Mouse (Mus musculus): ENCODE measurements around the gene H2afy. TPM values are rescaled to one million over a fixed set of nuclear protein-coding genes. Genes with fewer than 3 reads are reported as not detected.

The H2afy gene
- total RNA-seq (2014; rRNA removed) (117 and 163 TPM in 2 replicates), polyA plus RNA-seq (2015; fragmentation: Nextera tagmentation; extraction: Ambion mirVana) (121 and 134 TPM in 2 replicates)

- Histone ChIP-seq H3K27me3 (ENCODE audit: insufficient read depth, low read length) (no peaks in the 10 kb centered on the region), H3K4me3 (ENCODE audit: low read depth, low read length) (peak within 1 kb of the TSS; percentile 94), H3K4me1 (ENCODE audit: insufficient read depth, low read length) (peaks cover 8% of the 10 kb centered on the region; the same call in 1 of the 2 replicates), H3K4me2 (ENCODE audit: low read depth, low read length, poor library complexity, severe bottlenecking) (peak within 1 kb of the TSS; percentile 96), H3K27ac (ENCODE audit: low read depth, low read length) (peak within 1 kb of the TSS; percentile 85), H3K9ac (replicated peaks; ENCODE audit: low read length, poor library complexity, severe bottlenecking) (peak within 1 kb of the TSS; percentile 91), H3K36me3 (ENCODE audit: insufficient read depth, low read length) (0 out of 2 replicates have a peak, but pooled peaks cover 2% of the 10 kb centered on the region), H3K9me3 (ENCODE audit: low read length) (no peaks in the 10 kb centered on the region)
- no peak for TF ChIP-seq CTCF (IDR thresholded peaks at IDR 0.05)
- WGBS = 85% methylated on average over 2 of the region's 2 CpGs
- no peak for ATAC-seq (ENCODE audit: low FRiP score)
- DNase-seq (ENCODE audit: low spot score) = no peak
These were observed at the start of gene H2afy for GRCm38 (mm10) chr13:56136200-56136599. H2afy (minus strand) TSS chr13:56136361.

- no peak for DNase-seq (ENCODE audit: low spot score)
- H3K36me3 ChIP-seq (ENCODE audit: insufficient read depth, low read length) = no peaks in the 10 kb centered on the region
- 0 out of 2 replicates have a peak, but pooled peaks cover 3% of the 10 kb centered on the region for H3K27me3 ChIP-seq (ENCODE audit: insufficient read depth, low read length)
- H3K9ac ChIP-seq (replicated peaks; ENCODE audit: low read length, poor library complexity, severe bottlenecking) = no peak overlapping the region
- no peak for TF ChIP-seq CTCF (IDR thresholded peaks at IDR 0.05)
- no peaks in the 10 kb centered on the region for H3K9me3 ChIP-seq (ENCODE audit: low read length)
- H3K4me2 ChIP-seq (ENCODE audit: low read depth, low read length, poor library complexity, severe bottlenecking) = no peak overlapping the region
- H3K27ac ChIP-seq (ENCODE audit: low read depth, low read length) = no peak overlapping the region
- 91% methylated on average over 5 of the region's 5 CpGs for WGBS
- ATAC-seq (ENCODE audit: low FRiP score) = no peak
- no peak overlapping the region for H3K4me3 ChIP-seq (ENCODE audit: low read depth, low read length)
- no peaks in the 10 kb centered on the region for H3K4me1 ChIP-seq (ENCODE audit: insufficient read depth, low read length)
These were observed 47.5 kb upstream of the H2afy start for GRCm38 (mm10) chr13:56183687-56184086.

GRCm38 (mm10) chr13:56181424-56181823, 45.3 kb upstream of the H2afy start:
- DNase-seq (ENCODE audit: low spot score) (no peak), ATAC-seq (ENCODE audit: low FRiP score) (no peak)
- Histone ChIP-seq H3K27me3 (ENCODE audit: insufficient read depth, low read length) (0 out of 2 replicates have a peak, but pooled peaks cover 3% of the 10 kb centered on the region), H3K36me3 (ENCODE audit: insufficient read depth, low read length) (no peaks in the 10 kb centered on the region), H3K4me2 (ENCODE audit: low read depth, low read length, poor library complexity, severe bottlenecking) (no peak overlapping the region), H3K4me3 (ENCODE audit: low read depth, low read length) (no peak overlapping the region), H3K4me1 (ENCODE audit: insufficient read depth, low read length) (no peaks in the 10 kb centered on the region), H3K9ac (replicated peaks; ENCODE audit: low read length, poor library complexity, severe bottlenecking) (no peak overlapping the region), H3K27ac (ENCODE audit: low read depth, low read length) (no peak overlapping the region), H3K9me3 (ENCODE audit: low read length) (no peaks in the 10 kb centered on the region)
- TF ChIP-seq CTCF (IDR thresholded peaks at IDR 0.05) = no peak
- WGBS = 73% methylated on average over 8 of the region's 8 CpGs

GRCm38 (mm10) chr13:56178416-56179035, 42.4 kb upstream of the H2afy start, which contains the start of gene Tifab:
Tifab (minus strand) TSS chr13:56178885.
- no peak within 1 kb of the TSS for H3K27ac ChIP-seq (ENCODE audit: low read depth, low read length)
- no peak for DNase-seq (ENCODE audit: low spot score)
- H3K36me3 ChIP-seq (ENCODE audit: insufficient read depth, low read length) = no peaks in the 10 kb centered on the region
- WGBS = 87% methylated on average over 16 of the region's 16 CpGs
- H3K9me3 ChIP-seq (ENCODE audit: low read length) = no peaks in the 10 kb centered on the region
- H3K4me2 ChIP-seq (ENCODE audit: low read depth, low read length, poor library complexity, severe bottlenecking) = no peak within 1 kb of the TSS
- H3K9ac ChIP-seq (replicated peaks; ENCODE audit: low read length, poor library complexity, severe bottlenecking) = no peak within 1 kb of the TSS
- H3K4me3 ChIP-seq (ENCODE audit: low read depth, low read length) = no peak within 1 kb of the TSS
- H3K27me3 ChIP-seq (ENCODE audit: insufficient read depth, low read length) = no peaks in the 10 kb centered on the region
- H3K4me1 ChIP-seq (ENCODE audit: insufficient read depth, low read length) = no peaks in the 10 kb centered on the region
- TF ChIP-seq CTCF (IDR thresholded peaks at IDR 0.05) = no peak
- no peak for ATAC-seq (ENCODE audit: low FRiP score)

GRCm38 (mm10) chr13:56176310-56176709, 40.1 kb upstream of the H2afy start:
- no peak for TF ChIP-seq CTCF (IDR thresholded peaks at IDR 0.05)
- ATAC-seq (ENCODE audit: low FRiP score) (no peak), DNase-seq (ENCODE audit: low spot score) (no peak)
- 92% methylated on average over 9 of the region's 9 CpGs for whole genome bisulfite sequencing
- no peak overlapping the region for H3K4me2 ChIP-seq (ENCODE audit: low read depth, low read length, poor library complexity, severe bottlenecking)
- no peaks in the 10 kb centered on the region for H3K9me3 ChIP-seq (ENCODE audit: low read length)
- peaks cover 3% of the 10 kb centered on the region; the same call in 1 of the 2 replicates for H3K27me3 ChIP-seq (ENCODE audit: insufficient read depth, low read length)
- no peak overlapping the region for H3K4me3 ChIP-seq (ENCODE audit: low read depth, low read length)
- no peaks in the 10 kb centered on the region for H3K36me3 ChIP-seq (ENCODE audit: insufficient read depth, low read length)
- H3K27ac ChIP-seq (ENCODE audit: low read depth, low read length) = no peak overlapping the region
- H3K9ac ChIP-seq (replicated peaks; ENCODE audit: low read length, poor library complexity, severe bottlenecking) = no peak overlapping the region
- H3K4me1 ChIP-seq (ENCODE audit: insufficient read depth, low read length) = no peaks in the 10 kb centered on the region

- H3K36me3 ChIP-seq (ENCODE audit: insufficient read depth, low read length) = no peaks in the 10 kb centered on the region
- no peak for DNase-seq (ENCODE audit: low spot score)
- H3K9ac ChIP-seq (replicated peaks; ENCODE audit: low read length, poor library complexity, severe bottlenecking) = no peak overlapping the region
- no peak overlapping the region for H3K4me2 ChIP-seq (ENCODE audit: low read depth, low read length, poor library complexity, severe bottlenecking)
- no peak overlapping the region for H3K4me3 ChIP-seq (ENCODE audit: low read depth, low read length)
- H3K27ac ChIP-seq (ENCODE audit: low read depth, low read length) = no peak overlapping the region
- TF ChIP-seq CTCF (IDR thresholded peaks at IDR 0.05) = no peak
- H3K9me3 ChIP-seq (ENCODE audit: low read length) = no peaks in the 10 kb centered on the region
- no peak for ATAC-seq (ENCODE audit: low FRiP score)
- no peaks in the 10 kb centered on the region for H3K4me1 ChIP-seq (ENCODE audit: insufficient read depth, low read length)
- peaks cover 3% of the 10 kb centered on the region; the same call in 1 of the 2 replicates for H3K27me3 ChIP-seq (ENCODE audit: insufficient read depth, low read length)
- 64% methylated on average over 4 of the region's 4 CpGs for WGBS
These were observed 39.7 kb upstream of the H2afy start for GRCm38 (mm10) chr13:56175848-56176247.
